Mouse (Mus musculus): ENCODE results near the gene Art1.

The Art1 gene

DNA sequence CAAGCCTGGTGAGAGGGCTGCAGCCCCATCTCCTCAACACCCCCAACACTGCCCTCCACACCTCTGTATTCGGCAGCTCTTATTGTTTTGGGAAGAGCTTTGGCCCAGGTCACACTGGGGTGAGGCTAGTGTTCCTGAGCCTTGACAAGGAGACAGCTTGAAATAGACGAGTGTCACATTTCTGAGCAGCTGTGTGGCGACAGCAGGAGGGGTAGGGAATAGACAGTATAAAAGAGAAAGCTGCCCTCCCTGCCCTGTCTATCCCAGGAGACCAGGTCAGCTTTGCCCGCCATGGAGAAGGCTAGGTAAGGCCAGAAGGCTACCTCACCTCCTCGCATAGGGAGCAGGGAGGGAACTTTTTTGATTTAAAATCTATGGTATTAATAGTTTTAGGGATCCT is at the start of gene Art1:
TSS of gene Art1 (plus strand) at position 257 of the 400 bp plus-strand sequence.
- no peak for DNase-seq

DNA sequence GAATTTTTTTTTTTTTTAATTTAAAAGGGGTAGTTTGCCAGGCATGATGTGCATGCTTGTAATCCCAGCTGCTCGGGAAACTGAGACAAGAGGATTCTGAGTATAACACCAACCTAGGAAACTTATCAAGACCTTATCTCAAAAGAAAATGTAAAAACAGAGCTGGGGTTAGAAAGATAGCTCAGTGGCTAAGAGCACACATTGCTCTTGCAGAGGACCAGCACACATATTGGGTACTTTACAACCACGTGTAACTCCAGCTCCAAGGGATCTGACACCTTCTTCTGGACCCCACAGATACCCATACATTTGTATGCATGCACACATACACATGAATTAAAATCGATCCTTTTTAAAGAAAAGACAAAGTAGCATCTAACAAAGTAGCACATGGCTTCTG is 40.2 kb upstream of the Art1 start:
- no peak for DNase-seq

DNA sequence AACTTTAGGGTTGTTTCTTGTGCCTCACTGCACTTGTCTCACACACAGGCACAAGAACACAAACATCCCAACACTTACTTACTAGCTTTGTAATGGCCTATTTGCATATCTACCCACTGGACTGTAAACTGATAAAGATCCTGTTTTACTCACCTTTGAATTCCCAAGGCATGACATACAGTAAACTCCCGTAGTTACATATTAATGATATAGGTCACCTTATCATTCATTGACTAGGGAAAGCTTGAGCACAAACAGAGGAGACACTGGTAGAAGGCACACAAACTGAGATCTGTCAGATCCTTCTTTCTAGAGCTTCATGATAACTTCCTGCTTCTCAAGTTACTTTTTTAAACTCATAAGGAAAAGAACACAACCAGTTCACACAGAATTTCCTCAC is 39.3 kb upstream of the Art1 start:
- no peak for DNase-seq

DNA sequence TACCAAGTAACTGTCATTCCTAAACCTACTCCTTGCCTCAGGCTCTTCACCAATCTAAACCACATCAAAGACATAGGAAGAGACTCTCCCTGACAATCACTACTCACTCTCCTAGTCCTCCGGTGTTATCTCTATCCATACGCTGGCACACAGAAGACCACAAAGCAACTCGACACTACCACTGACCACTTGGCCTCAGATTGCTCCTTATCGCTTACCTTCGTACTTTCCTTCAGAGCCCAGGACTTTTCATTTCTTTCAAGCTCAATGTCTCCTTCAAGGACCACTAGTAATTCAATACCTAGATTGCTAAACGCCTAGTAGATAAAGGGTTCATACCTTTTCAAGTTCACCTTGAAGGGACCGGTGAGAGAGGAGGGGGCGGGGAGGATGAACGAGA is 37.7 kb upstream of the Art1 start:
- no peak for DNase-seq

DNA sequence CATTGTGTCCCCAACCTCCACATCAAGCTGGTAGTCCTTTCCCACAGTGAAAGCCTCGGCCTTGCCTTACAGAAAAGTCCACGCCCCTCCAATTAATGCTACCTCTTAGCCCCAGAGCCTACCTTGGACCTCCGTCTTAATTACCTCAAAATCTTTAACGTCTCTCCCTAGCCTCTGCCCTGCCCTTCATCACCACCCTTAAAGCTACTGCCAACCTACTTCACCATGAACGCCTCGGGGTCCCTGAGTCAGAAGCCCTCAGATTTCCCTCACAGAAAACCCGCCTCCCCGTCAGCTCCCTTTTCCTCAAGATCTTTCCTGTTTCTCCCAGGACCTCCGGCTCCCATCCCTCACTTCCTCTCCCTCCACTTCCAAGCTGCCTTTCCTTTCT is 36.9 kb upstream of the Art1 start:
- DNase-seq: no peak

DNA sequence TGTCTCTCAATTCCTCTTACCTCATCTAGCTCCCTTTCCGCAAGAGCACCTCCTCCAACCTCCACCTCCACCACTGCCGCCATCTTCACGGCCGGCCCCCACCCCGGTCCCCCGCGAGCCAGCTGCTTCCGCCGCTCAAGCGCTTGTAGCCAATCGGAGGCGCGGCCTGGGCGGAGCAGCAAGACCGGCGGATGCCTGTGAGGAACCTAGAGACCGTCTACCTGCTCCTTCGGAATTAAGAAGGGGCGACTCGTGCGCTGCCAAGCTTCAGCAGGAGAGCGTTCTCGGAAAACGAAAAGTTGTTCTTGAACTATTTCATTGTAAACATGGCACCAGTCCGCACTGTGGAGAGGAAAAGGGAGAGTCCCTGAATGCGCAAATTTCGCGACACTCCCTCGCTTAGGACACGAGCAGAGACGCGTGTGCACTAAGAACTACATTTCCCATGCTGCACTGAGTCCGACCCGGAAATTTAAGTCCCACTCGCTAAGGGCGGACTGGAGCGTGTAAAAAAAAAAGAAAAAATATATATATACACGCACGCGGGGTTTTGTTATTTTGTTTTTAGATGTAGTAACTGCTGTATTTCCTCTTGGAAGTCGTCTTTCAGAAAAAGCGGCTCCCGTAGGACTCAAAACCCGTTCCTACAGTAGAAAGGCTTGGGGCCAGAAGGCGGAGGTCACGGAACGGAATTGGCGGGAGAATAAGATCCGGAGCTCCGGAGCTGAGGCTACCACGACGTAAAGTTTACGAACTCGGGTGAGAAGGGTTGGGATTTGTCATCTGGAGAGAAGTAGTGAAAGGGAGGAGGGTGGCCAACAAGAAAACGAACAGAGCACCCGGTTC is 36.3 kb upstream of the Art1 start, which contains the start of the genes Rnf121, Xndc1 and Xntrpc:
TSS of gene Rnf121 (minus strand) at position 424 of the 846 bp plus-strand sequence.
TSS of gene Xndc1 (plus strand) at position 466 of the 846 bp plus-strand sequence.
TSS of gene Xntrpc (plus strand) at position 668 of the 846 bp plus-strand sequence.
- peak; percentile 92 to 97 for DNase-seq

DNA sequence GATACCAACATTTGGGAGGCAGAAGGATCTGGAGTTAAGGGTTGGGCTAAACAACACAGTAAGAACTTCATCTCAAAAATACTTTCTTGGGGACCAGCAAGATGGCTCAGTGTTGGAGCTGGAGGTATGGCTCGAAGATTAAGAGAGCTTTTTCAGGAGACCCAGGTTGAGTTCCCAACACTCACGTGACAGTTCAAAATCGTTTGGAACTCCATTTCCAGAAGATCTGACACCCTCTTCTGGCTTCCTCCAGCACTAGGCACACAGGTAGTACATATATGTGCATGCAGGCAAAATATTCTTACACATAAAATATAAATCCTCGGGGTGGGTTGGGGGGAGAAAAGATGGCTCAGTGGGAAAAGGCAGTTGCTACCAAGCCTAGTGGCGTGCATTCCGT is 35.2 kb upstream of the Art1 start:
- DNase-seq: no peak

DNA sequence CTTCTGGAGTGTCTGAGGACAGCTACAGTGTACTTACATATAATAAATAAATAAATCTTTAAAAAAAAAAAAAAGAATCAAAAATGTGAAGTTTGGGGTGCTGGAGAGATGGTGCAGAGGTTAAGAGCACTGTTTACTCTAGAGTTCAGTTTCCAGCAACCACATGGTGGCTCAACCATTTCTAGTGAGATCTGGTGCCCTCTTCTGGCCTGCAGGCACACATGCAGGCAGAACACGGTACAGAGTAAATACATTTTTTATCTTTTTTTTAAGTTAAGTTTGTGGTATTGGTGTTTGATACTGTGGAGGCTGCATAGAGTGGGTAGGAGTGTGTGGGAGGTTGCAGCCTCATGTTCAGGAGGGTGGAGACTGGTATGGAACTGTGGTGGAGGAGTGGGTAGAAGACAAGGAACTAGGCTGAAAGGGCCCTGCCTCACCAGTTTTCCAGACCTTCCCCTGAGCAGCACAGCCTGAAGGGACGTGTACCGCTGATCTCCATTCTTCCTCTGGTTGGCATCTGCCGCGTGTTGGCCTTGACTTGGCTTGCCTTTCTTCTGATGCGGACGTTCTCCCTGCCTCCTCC is 24.7 kb upstream of the Art1 start:
- no peak for DNase-seq

DNA sequence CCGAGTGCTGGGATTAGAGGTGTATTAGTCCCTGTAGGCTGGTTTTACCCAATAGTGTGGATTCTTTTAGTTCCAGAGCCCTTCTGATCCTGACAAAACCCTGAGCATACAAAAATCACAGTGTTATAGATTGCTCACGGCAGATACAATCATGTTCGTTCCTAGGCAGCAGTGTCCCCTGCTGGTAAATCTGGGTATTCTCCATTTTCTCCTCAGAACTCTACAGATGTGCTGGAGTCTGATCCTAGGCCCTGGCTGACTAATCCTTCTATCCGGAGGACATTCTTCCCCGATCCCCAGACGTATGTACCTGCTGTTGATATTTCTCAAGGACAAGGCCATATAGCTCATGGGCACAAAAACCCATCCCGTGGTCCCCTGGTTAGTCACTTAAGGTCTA is 23.0 kb upstream of the Art1 start:
- peak in 1 of 2 experiments; percentile 55 for DNase-seq

DNA sequence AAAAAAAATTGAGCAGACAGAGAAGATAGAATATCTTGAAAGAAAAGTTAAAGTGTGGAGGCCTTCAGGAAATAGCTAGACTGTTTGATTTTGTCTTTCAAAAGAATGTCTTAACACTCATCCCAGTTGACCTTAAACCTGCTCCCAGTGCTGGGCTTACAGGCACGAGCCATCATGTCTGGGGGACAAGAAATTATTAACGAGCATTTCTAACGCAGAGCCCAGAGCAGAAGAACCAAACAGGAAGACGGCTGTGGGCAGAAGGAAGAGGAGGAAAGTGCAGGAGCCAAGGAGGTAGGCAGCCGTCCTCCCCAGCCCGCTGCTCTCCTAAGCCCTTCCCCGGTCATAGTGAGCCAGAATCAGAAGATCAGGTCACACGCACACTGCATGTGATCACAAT is 21.2 kb upstream of the Art1 start:
- DNase-seq: no peak

DNA sequence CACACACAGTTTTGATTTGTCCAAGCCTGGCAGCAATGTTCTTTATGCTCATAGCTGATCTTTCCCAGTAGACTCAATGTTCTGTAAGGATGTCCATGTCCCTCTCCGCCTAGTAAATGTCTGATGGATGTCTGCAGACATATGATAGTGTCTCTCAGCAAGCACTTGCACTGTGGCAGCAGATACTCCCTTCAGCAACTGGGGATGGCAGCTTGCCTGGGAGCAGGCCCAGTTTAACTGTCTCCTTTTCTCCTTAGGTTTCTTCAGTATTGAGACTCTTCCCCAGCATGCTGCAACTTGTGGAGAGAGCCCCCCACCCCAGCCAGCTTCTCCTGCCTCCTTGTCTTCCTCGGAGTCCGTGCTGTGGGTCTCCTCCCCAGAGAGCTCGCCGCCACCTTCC is 19.8 kb upstream of the Art1 start:
- no peak for DNase-seq

DNA sequence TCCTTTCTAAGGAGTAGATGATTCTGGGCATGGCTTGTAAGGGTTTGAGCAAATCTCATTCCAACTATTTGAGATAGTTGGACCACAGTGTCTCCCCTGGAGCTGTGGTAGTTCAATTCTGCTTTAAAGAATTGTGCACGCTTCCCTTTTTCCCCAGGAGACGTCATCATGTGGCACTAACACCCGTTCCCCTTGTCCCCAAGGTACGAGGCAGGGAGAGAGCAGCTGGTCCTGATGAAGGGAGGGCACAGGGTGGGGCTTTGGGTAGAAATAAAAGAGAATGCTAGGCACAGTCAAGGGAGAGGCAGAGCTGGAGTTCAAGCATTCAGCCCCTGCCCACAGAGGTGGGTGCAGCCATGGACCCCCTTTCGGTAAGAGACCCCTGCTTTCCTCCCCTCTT is 18.7 kb upstream of the Art1 start, which contains the start of gene Trpc2:
TSS of gene Trpc2 (plus strand) at position 301 of the 400 bp plus-strand sequence.
- DNase-seq: no peak

DNA sequence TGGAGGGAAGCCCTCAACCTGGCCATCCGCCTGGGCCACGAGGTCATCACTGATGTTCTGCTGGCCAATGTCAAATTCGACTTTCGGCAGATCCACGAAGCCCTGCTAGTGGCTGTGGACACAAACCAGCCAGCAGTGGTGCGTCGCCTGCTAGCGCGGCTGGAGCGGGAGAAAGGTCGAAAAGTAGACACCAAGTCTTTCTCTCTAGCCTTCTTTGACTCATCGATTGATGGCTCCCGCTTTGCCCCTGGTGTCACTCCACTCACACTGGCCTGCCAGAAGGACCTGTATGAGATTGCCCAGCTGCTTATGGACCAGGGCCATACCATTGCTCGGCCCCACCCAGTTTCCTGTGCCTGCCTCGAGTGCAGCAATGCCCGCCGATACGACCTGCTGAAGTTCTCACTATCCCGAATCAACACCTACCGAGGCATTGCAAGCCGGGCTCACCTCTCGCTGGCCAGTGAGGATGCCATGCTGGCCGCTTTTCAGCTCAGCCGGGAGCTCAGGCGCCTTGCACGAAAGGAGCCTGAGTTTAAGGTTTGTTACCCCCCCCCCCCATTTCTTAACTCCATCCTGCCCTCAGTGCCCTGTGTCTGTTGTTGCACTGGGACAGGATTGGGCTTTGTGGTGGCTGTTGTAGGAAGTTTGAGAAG is 17.4 kb upstream of the Art1 start:
- no peak for DNase-seq

DNA sequence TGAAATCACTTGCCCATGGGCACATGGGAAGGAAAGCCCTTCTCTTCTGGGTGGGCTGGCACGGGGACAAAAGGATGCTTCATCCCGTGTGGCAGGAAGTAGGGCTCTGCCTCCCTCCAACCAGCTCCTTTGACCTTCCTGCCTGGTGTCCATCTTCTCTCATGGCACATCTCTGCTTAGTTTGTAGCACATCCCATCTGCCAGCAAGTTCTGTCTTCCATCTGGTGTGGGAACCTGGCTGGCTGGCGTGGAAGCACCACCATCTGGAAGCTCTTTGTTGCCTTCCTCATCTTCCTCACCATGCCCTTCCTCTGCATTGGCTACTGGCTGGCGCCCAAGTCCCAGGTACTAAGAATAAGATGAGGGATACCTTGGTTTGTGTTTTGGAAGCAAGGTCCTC is 14.2 kb upstream of the Art1 start:
- peak in 1 of 2 experiments; percentile 17 for DNase-seq

DNA sequence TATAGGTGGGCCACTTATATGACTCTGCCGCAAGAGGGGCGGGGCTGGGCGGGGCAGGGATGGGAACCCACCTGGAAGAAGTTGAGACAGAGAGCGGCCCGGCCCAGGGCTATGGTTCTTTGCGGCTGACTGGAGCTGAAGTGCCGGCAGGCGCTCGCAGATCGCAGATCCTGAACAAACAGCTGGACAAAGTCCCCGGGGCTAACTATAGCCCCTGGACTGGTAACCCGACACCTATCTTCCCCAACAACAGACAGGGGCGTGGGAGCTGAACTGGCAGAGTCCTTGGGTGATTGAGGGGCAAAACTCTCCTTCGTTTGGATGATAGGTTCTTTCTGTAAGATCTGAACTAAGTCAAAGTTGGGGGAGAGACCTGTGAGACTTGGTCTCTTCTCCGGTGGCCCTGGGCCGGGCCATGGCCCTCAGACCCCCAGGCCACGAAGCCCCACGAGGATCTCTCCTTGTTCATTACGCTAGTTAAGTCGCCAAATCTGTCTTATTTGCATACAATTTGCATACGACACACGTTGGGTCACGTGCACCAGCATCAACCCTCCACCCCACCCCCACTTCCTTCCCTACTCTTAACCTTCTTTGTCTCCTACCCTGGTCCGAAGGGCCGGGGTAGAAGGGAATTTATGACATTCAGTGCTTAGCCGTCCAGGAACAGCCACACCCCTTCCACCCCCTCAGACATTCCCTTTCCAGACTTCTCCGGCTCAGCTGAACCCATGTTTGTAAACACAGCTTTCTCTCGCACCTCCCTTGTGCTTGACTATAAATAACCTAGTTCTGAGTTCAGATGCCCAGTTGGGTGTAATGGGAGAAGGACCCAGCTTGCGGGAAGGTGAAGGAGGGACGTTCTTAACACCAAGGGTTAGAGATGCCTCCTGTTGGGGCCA is 1.5 kb upstream of the Art1 start:
- peak in 1 of 2 experiments; percentile 39 for DNase-seq

DNA sequence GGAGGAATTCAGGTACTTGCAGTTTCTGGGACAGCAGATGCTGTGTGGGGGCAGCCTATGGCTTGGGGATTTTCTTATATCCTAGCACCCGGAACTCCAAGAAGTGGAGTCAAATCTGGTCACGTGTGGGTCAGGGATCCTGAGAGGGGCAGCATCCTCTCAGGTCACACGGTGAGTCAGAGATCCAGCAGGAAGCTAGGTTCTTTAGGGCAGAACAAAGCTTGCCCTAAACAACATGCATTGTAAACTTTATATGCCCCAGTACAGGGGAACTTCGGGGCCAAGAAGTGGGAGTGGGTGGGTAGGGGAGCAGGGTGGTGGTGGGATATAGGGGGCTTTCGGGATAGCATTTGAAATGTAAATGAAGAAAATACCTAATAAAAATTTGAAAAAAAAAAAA is 675 bp upstream of the Art1 start:
- no peak for DNase-seq

DNA sequence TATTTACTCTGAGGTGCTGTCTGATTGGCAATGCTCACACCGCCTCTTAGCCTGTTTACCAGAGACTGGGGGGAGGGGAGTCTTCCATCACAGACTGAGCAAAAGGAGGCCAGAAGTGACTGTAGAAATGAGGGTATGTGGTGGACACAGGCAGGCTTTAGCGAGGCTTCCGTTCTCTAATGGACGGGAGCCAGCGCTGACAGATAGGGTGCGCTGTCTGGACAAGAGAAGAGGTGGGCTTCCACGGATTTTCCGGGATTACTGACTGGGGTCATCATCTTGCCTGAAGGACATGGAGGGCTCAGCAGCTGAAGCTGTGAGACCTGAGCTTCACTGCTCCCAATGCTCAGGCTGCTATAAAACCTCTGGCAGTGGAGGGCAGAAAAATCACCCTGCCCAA is 698 bp downstream of the Art1 start:
- no peak for DNase-seq

DNA sequence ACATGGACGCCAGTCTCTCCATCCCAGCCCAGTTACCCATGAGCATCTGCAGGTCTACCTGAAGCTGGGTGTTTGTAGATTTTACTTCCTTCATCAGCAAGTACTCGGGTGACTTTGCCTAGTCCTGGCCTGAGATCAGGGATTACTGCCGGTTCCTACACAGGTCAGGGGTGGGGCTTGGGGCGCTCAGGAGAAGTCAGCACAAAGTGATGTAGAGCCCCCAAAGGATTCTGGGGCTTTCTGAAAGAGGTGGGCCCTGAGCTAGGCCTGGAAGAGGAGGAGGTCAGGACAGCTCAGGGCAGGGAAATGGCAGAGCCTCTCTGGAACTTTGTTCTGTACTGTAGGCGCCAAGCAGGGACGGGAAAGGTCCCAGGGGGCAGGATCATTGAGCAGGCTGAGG is 1.2 kb downstream of the Art1 start:
- DNase-seq: peak in 1 of 2 experiments; percentile 13

DNA sequence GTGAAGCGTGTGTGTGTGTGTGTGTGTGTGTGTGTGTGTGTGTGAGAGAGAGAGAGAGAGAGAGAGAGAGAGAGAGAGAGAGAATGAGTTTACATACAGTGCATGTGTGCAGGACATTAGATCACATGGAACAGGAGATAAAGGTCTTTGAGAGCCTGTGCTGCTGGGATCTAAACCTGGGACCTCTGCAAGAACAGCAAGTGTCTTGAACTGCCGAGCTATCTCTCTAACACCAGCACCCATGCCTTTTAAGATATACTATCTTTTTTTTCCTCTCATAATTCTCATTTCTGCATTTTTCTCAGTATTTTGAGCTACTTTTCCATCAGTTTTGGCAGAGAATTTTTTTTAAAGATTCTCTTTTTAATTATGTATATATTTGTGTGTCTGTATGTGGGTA is 2.0 kb downstream of the Art1 start:
- DNase-seq: no peak

DNA sequence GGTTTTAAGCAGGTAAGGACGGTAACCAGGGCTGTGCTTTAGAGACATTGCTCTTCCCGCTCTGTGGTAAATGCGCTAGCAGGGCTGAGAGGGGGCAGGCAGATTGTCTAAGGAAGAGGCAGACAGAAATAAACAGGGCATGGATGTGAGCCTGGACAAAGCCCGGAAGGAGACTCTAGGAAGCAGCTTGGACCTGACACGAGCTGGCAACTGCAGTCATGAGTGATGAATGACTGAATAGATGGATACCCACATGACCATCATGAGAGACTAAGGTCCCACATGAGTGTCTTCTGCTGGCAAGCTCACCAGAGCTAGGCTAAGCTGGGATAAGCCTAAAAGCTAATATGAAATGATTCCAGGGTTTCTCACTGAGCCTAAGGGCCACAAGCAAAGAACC is 2.6 kb downstream of the Art1 start:
- no peak for DNase-seq

DNA sequence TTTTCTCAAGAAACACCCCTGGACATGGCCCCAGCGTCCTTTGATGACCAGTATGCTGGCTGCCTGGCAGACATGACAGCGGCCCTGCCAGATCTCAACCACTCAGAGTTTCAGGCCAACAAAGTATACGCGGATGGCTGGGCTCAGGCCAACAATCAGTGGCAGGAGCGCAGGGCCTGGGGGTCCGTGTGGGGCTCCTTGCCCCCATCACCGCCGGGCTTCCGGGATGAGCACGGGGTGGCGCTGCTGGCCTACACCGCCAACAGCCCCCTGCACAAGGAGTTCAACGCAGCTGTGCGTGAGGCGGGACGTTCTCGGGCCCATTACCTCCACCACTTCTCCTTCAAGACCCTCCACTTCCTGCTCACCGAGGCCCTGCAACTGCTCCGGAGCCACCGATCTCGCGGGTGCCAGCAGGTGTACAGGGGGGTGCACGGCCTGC is 5.2 kb downstream of the Art1 start:
- no peak for DNase-seq

DNA sequence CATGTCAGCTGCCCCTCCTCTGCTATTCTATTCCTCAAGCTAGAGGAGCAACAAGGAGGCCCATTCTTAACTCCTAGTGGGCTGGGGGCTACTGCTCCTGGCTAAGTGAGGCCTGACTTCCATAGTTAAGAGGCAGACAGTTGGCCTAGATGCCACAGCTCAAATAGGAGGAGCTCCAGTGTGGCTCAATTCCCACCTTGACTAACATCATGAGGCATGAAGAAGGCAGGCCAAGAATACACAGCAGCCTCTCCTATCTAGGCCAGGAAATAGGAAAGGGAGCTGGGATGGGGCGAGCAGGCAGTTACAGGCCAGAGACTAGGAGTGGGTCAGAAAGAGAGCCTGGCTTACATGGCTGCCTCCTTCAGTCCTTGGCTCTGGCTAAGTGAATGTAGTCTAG is 6.7 kb downstream of the Art1 start:
- DNase-seq: no peak

DNA sequence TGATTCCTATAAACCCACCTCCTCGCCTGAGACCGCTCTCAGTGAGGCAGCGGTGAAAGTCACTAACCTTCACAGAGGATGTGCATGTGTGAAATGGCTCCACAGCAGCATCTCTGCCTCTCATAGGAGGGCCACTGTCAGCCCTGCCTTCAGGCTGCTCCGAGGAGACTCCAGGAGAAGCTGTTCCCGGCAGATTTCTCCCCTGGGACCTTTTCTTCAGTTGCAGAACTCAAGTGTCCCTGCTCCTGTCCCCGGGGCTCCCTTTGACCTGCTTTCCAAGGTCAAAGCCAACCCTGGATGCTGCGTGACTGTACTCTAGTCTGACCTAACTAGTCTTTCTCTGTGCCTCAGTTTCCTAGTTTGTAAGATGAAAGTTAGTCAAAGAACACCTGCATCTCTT is 7.6 kb downstream of the Art1 start, which contains the start of gene Art5:
TSS of gene Art5 (minus strand) at position 319 of the 400 bp plus-strand sequence.
- no peak for DNase-seq
